Mouse (Mus musculus): ENCODE data around the gene Upf3a.
"Not testable (repeated sequence)": the region's sequence is repeated elsewhere in the genome, so short reads cannot be mapped to it uniquely, and the experiment has no call there.

- not testable (repeated sequence) for TF ChIP-seq POLR2A (IDR thresholded peaks at IDR 0.05; ENCODE audit: low read depth, low read length); MAX (IDR thresholded peaks at IDR 0.05; ENCODE audit: low read length); JUND (conservative IDR thresholded peaks at IDR 0.05; ENCODE audit: low read depth, low read length); ETS1 (conservative IDR thresholded peaks at IDR 0.05; ENCODE audit: low read depth, low read length)
Observed at GRCm38 (mm10) chr8:13843286-13843685, 57.9 kb downstream of the Upf3a start.
